Mouse (Mus musculus): ENCODE results near the gene Olfr1193. TPM values are rescaled to one million over a fixed set of nuclear protein-coding genes. Genes with fewer than 3 reads are reported as not detected.
"Not testable (repeated sequence)": the region's sequence is repeated elsewhere in the genome, so short reads cannot be mapped to it uniquely, and the experiment has no call there.

The Olfr1193 gene
- total RNA-seq (2017): not detected in 3 replicates

GRCm38 (mm10) chr2:88675328-88675727 is at the start of gene Olfr1193:
Gene Olfr1193 (plus strand): TSS chr2:88675628.
- ATAC-seq (replicated peaks; ENCODE audit: insufficient number of reproducible peaks, low FRiP score, low TSS enrichment, poor library complexity, severe bottlenecking): not testable (repeated sequence)

- ATAC-seq (replicated peaks; ENCODE audit: insufficient number of reproducible peaks, low FRiP score, low TSS enrichment, poor library complexity, severe bottlenecking): not testable (repeated sequence)
Observed at GRCm38 (mm10) chr2:88640242-88640641, 35.2 kb upstream of the Olfr1193 start, which contains the start of gene Olfr1191-ps1. Gene Olfr1191-ps1 (plus strand): TSS chr2:88640542.

- no peak for ATAC-seq (replicated peaks; ENCODE audit: insufficient number of reproducible peaks, low FRiP score, low TSS enrichment, poor library complexity, severe bottlenecking)
Observed at GRCm38 (mm10) chr2:88648209-88648608, 27.2 kb upstream of the Olfr1193 start, which contains the start of gene Olfr1192-ps1. Gene Olfr1192-ps1 (plus strand): TSS chr2:88648509.

- no peak for ATAC-seq (replicated peaks; ENCODE audit: insufficient number of reproducible peaks, low FRiP score, low TSS enrichment, poor library complexity, severe bottlenecking)
Observed at GRCm38 (mm10) chr2:88689087-88689486, 13.7 kb downstream of the Olfr1193 start, which contains the start of gene Olfr1195. Gene Olfr1195 (minus strand): TSS chr2:88689187.

GRCm38 (mm10) chr2:88704497-88704896 is 29.1 kb downstream of the Olfr1193 start, which contains the start of gene Olfr1196:
Gene Olfr1196 (minus strand): TSS chr2:88704597.
- no peak for ATAC-seq (replicated peaks; ENCODE audit: insufficient number of reproducible peaks, low FRiP score, low TSS enrichment, poor library complexity, severe bottlenecking)

Other genes with a start within 250 kb of the Olfr1193 start
- not detected in 3 replicates for gene Olfr1181, start 249.5 kb upstream of the Olfr1193 start, total RNA-seq (2017)
- not detected in 3 replicates for gene Gm13757, start 226.5 kb upstream of the Olfr1193 start, total RNA-seq (2017)
- gene Olfr1183, start 220.8 kb upstream of the Olfr1193 start, total RNA-seq (2017): 0.19 TPM in 1 of 3 replicates, not detected in the others
- not detected in 3 replicates for gene Olfr1184, start 192.0 kb upstream of the Olfr1193 start, total RNA-seq (2017)
- gene Olfr1185-ps1, start 182.3 kb upstream of the Olfr1193 start, total RNA-seq (2017): not detected in 3 replicates
- gene Olfr1186, start 157.1 kb upstream of the Olfr1193 start, total RNA-seq (2017): not detected in 3 replicates
- not detected in 3 replicates for gene Olfr1188, start 118.7 kb upstream of the Olfr1193 start, total RNA-seq (2017)
- gene Olfr1189, start 89.2 kb upstream of the Olfr1193 start, total RNA-seq (2017): not detected in 3 replicates
- gene Olfr1191-ps1, start 35.1 kb upstream of the Olfr1193 start, total RNA-seq (2017): not detected in 3 replicates
- gene Olfr1192-ps1, start 27.1 kb upstream of the Olfr1193 start, total RNA-seq (2017): not detected in 3 replicates
- not detected in 3 replicates for gene Olfr1195, start 13.6 kb downstream of the Olfr1193 start, total RNA-seq (2017)
- not detected in 3 replicates for gene Olfr1196, start 29.0 kb downstream of the Olfr1193 start, total RNA-seq (2017)
- gene Olfr1197, start 56.7 kb downstream of the Olfr1193 start, total RNA-seq (2017): not detected in 3 replicates
- not detected in 3 replicates for gene Olfr1198, start 75.7 kb downstream of the Olfr1193 start, total RNA-seq (2017)
- not detected in 3 replicates for gene Olfr1199, start 84.8 kb downstream of the Olfr1193 start, total RNA-seq (2017)
- not detected in 3 replicates for gene Olfr1200, start 94.9 kb downstream of the Olfr1193 start, total RNA-seq (2017)
- not detected in 3 replicates for gene Olfr1201, start 117.4 kb downstream of the Olfr1193 start, total RNA-seq (2017)
- not detected in 3 replicates for gene Olfr1202, start 138.9 kb downstream of the Olfr1193 start, total RNA-seq (2017)
- gene Olfr1205, start 154.1 kb downstream of the Olfr1193 start, total RNA-seq (2017): not detected in 3 replicates
- not detected in 3 replicates for gene Olfr1204, start 173.7 kb downstream of the Olfr1193 start, total RNA-seq (2017)
- not detected in 3 replicates for gene Olfr1206, start 187.6 kb downstream of the Olfr1193 start, total RNA-seq (2017)
- not detected in 3 replicates for gene Olfr1208, start 226.7 kb downstream of the Olfr1193 start, total RNA-seq (2017)
- gene Olfr1209, start 239.5 kb downstream of the Olfr1193 start, total RNA-seq (2017): not detected in 3 replicates